Mouse (Mus musculus): Measurements from ENCODE around the gene Hnrnph2.

DNA sequence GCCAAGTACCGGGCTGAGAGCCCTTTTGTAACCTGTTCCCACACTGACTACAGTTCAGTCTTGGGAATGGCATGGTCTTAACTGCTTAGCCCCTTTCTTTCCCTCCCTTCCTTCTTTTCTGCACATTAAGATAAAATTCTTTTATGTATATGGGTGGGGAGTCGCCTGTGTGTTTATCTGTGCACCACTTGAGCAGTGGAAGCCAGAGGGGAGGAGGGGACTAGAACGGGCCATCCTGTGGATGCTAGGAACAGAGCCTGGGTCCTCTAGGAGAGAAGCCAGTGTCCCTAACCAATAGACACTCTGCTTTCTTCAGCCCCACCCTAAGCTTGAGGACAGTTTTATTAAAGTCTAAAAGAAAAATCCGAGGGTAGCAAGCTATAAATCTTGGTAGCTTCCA, 10.0 kb downstream of the Hnrnph2 start:
- TF ChIP-seq POLR2AphosphoS5 (IDR thresholded peaks at IDR 0.05; ENCODE audit: insufficient replicate concordance, low read depth, low read length) (no peak), TAL1 (conservative IDR thresholded peaks at IDR 0.05; ENCODE audit: low read depth, low read length) (no peak)

Measured in G1E (cell line).